ENCODE assay signal across 2 mouse cellular contexts in the genomic region with DNA sequence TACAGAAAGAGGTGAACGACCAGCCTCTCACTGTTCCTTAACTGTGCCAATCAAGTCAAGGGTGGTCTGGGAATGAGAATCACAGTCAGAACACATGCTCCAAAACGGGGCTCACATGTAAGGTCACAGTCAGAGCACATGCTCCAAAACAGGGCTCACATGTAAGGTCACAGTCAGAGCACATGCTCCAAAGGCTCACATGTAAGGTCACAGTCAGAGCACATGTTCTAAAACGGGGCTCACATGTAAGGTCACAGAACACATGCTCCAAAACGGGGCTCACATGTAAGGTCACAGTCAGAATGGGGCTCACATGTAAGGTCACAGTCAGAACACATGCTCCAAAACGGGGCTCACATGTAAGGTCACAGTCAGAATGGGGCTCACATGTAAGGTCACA. TPM values are rescaled to one million over a fixed set of nuclear protein-coding genes. Genes with fewer than 3 reads are reported as not detected.
"Had no signal": no experiment of that assay in that cellular context is flagged by ENCODE, and none has a peak within 500 bp of the region (broad histone marks: within the 10 kb centered on the region; RNA-seq: fewer than 3 reads in every experiment).

No protein-coding gene starts in this region.

RNA-seq across cellular contexts. Expression of gene Aipl1, which starts 47.9 kb away (rescaled TPM):
- total RNA-seq: neutrophil, adult 5-6 weeks had no signal
- polyA plus RNA-seq: stomach, embryonic 14.5 days had no signal

RNA-seq across cellular contexts. Expression of gene Pimreg, which starts 52.4 kb away (rescaled TPM):
- total RNA-seq: neutrophil, adult 5-6 weeks had no signal
